Mouse (Mus musculus) heart, adult 2 months (tissue): ENCODE results near the gene Mak. TPM values are rescaled to one million over a fixed set of nuclear protein-coding genes. Genes with fewer than 3 reads are reported as not detected.

Source experiments
- DNase-seq, 2 experiments: peaks; one replicate each; pipeline ENCODE4 v3.0.0; 2021
- H3K27ac ChIP-seq: fragments of 200-600 bp; 2 replicates; pipeline ENCODE4 v1.8.1; 2022
- H3K27me3 ChIP-seq: fragments of 200-500 bp; 2 replicates; pipeline ENCODE4 v1.6.1; 2012; ENCODE audit warnings: mild to moderate bottlenecking, low read length, inconsistent platforms, mixed read lengths; ENCODE audit not compliant: control insufficient read depth, insufficient read depth
- H3K36me3 ChIP-seq: fragments of 200-500 bp; 2 replicates; pipeline ENCODE4 v1.6.1; 2012; ENCODE audit warnings: low read length, inconsistent platforms; ENCODE audit not compliant: control insufficient read depth, insufficient read depth
- H3K4me1 ChIP-seq: fragments of 200-500 bp; 2 replicates; pipeline ENCODE4 v1.6.1; 2011; ENCODE audit warnings: low read length; ENCODE audit not compliant: control insufficient read depth, insufficient read depth
- H3K4me3 ChIP-seq: fragments of 200-600 bp; 2 replicates; pipeline ENCODE4 v1.8.1; 2022
- H3K79me2 ChIP-seq: fragments of 200-500 bp; replicated peaks from 2 replicates; pipeline ENCODE4 v1.6.1; 2012; ENCODE audit warnings: mild to moderate bottlenecking, inconsistent platforms, low read length, moderate library complexity, mixed read lengths; ENCODE audit not compliant: control insufficient read depth, insufficient read depth
- H3K9ac ChIP-seq: fragments of 200-500 bp; 2 replicates; pipeline ENCODE4 v1.6.1; 2012; ENCODE audit warnings: low read depth, mild to moderate bottlenecking, control low read depth, inconsistent platforms, low read length, mixed read lengths
- CTCF ChIP-seq: fragments of 200-600 bp; IDR thresholded peaks from 2 replicates; pipeline ENCODE4 v1.8.1; 2022; ENCODE audit warnings: antibody characterized with exemption, mild to moderate bottlenecking, moderate library complexity
- EP300 ChIP-seq: fragments of 200-500 bp; IDR thresholded peaks from 2 replicates; pipeline ENCODE4 v1.6.1; 2011; ENCODE audit warnings: low read depth, low read length, control low read depth; ENCODE audit not compliant: insufficient read depth
- POLR2A ChIP-seq: fragments of 200-500 bp; IDR thresholded peaks from 2 replicates; pipeline ENCODE4 v1.6.1; 2011; ENCODE audit warnings: mild to moderate bottlenecking, low read depth, low read length, control low read depth; ENCODE audit not compliant: insufficient read depth
- WGBS: fragments of 180-500 bp; shearing (Covaris S2); methylation state at CpG from one replicate; pipeline ENCODE4 v1.1.7; 2018; 5-methylcytosine and 5-hydroxymethylcytosine counted together
- intact Hi-C: fragments of 180-260 bp; cut with DNase I; formaldehyde crosslinking; loops from one replicate; pipeline ENCODE4 v1.15.1; 2025
- polyA plus RNA-seq: library from polyadenylated mRNA; depleted of rRNA; stranded (reverse); fragments of >200 nt; gene quantifications from 2 replicates; pipeline ENCODE4 v1.2.3, GENCODE M21; 2012
- total RNA-seq, 2 experiments: library from RNA; stranded (reverse); gene quantifications; 2 replicates each; pipeline ENCODE4 v1.2.3; 2021

Mak gene
- total and polyA plus RNA-seq, 3 experiments: 0.25 TPM; not detected in 2

- intact Hi-C loops: no loop called here
- no peak for DNase-seq
- WGBS: 54% methylated on average over 5 of the region's 5 CpGs
- no peaks in the 10 kb centered on the region; the same call in 1 of the 2 replicates for H3K4me1 ChIP-seq
- H3K4me3 ChIP-seq: no peak overlapping the region; the same call in 1 of the 2 replicates
- no peaks in the 10 kb centered on the region for H3K36me3 ChIP-seq
- H3K27ac ChIP-seq: no peak overlapping the region
- H3K27me3 ChIP-seq: peaks cover 3% of the 10 kb centered on the region
- no peak overlapping the region for H3K9ac ChIP-seq
- TF ChIP-seq CTCF (no peak), EP300 (no peak), POLR2A (no peak)
- no peaks in the 10 kb centered on the region for H3K79me2 ChIP-seq
Measured at GRCm38 (mm10) chr13:41079859-41080258, 353 bp upstream of the Mak start.

- Histone ChIP-seq H3K4me3 (peak overlapping the region; percentile 22; the same call in 1 of the 2 replicates), H3K27ac (no peak overlapping the region), H3K4me1 (no peaks in the 10 kb centered on the region; the same call in 1 of the 2 replicates), H3K79me2 (no peaks in the 10 kb centered on the region), H3K36me3 (no peaks in the 10 kb centered on the region), H3K9ac (no peak overlapping the region), H3K27me3 (peaks cover 3% of the 10 kb centered on the region)
- TF ChIP-seq CTCF (no peak), EP300 (no peak), POLR2A (no peak)
- DNase-seq: no peak
- intact Hi-C loops: no loop called here
- 18% methylated on average over 23 of the region's 24 CpGs for WGBS
Measured at GRCm38 (mm10) chr13:41078690-41079420, 651 bp downstream of the Mak start.

GRCm38 (mm10) chr13:41077921-41078320, 1.6 kb downstream of the Mak start:
- no peak for TF ChIP-seq EP300
- TF ChIP-seq CTCF: no peak
- no peak for TF ChIP-seq POLR2A

GRCm38 (mm10) chr13:41073819-41074218, 5.7 kb downstream of the Mak start:
- intact Hi-C loops: no loop called here
- Histone ChIP-seq H3K9ac (no peak overlapping the region), H3K27ac (no peak overlapping the region), H3K4me1 (no peaks in the 10 kb centered on the region), H3K27me3 (no peaks in the 10 kb centered on the region; the same call in 1 of the 2 replicates), H3K4me3 (no peak overlapping the region), H3K79me2 (no peaks in the 10 kb centered on the region), H3K36me3 (no peaks in the 10 kb centered on the region)
- DNase-seq: no peak
- TF ChIP-seq EP300 (no peak), CTCF (no peak), POLR2A (no peak)
- WGBS: 82% methylated on average over 5 of the region's 5 CpGs

More at GRCm38 (mm10) chr13:41077921-41078320, 1.6 kb downstream of the Mak start:
- Histone ChIP-seq H3K4me3 (no peak overlapping the region), H3K27ac (no peak overlapping the region), H3K9ac (no peak overlapping the region), H3K36me3 (no peaks in the 10 kb centered on the region), H3K4me1 (no peaks in the 10 kb centered on the region; the same call in 1 of the 2 replicates), H3K27me3 (peaks cover 3% of the 10 kb centered on the region), H3K79me2 (no peaks in the 10 kb centered on the region)
- DNase-seq: no peak
- WGBS: 69% methylated on average over 9 of the region's 9 CpGs
- intact Hi-C loops: no loop called here

GRCm38 (mm10) chr13:41071617-41072016, 7.9 kb downstream of the Mak start:
- Histone ChIP-seq H3K4me1 (no peaks in the 10 kb centered on the region), H3K79me2 (no peaks in the 10 kb centered on the region), H3K27ac (no peak overlapping the region), H3K9ac (no peak overlapping the region), H3K4me3 (no peak overlapping the region), H3K27me3 (no peaks in the 10 kb centered on the region), H3K36me3 (no peaks in the 10 kb centered on the region)
- 80% methylated on average over 11 of the region's 11 CpGs for WGBS
- no peak for DNase-seq
- intact Hi-C loops: no loop called here
- no peak for TF ChIP-seq EP300
- TF ChIP-seq POLR2A: no peak
- no peak for TF ChIP-seq CTCF

- Histone ChIP-seq H3K27ac (no peak overlapping the region), H3K79me2 (no peaks in the 10 kb centered on the region), H3K27me3 (no peaks in the 10 kb centered on the region), H3K4me3 (no peak overlapping the region), H3K4me1 (no peaks in the 10 kb centered on the region), H3K9ac (no peak overlapping the region), H3K36me3 (no peaks in the 10 kb centered on the region)
- whole genome bisulfite sequencing: 93% methylated on average over 4 of the region's 4 CpGs
- DNase-seq: no peak
- TF ChIP-seq CTCF (no peak), EP300 (no peak), POLR2A (no peak)
- intact Hi-C loops: no loop called here
Measured at GRCm38 (mm10) chr13:41067618-41068017, 11.9 kb downstream of the Mak start.
